Mouse (Mus musculus) urinary bladder, adult 2 months (tissue): ENCODE results near the gene Pirb. TPM values are rescaled to one million over a fixed set of nuclear protein-coding genes. Genes with fewer than 3 reads are reported as not detected.
"Not testable (repeated sequence)": the region's sequence is repeated elsewhere in the genome, so short reads cannot be mapped to it uniquely, and the experiment has no call there.

Experiments used
- DNase-seq: peaks from one replicate; pipeline ENCODE4 v3.0.0; 2022; ENCODE audit warnings: low spot score
- polyA plus RNA-seq: library from polyadenylated mRNA; depleted of rRNA; stranded (reverse); fragments of >200 nt; gene quantifications from 2 replicates; pipeline ENCODE4 v1.2.3, GENCODE M21; 2012; rRNA removed

Pirb gene
- polyA plus RNA-seq, result 12.2 and 12.4 TPM in 2 replicates

DNA sequence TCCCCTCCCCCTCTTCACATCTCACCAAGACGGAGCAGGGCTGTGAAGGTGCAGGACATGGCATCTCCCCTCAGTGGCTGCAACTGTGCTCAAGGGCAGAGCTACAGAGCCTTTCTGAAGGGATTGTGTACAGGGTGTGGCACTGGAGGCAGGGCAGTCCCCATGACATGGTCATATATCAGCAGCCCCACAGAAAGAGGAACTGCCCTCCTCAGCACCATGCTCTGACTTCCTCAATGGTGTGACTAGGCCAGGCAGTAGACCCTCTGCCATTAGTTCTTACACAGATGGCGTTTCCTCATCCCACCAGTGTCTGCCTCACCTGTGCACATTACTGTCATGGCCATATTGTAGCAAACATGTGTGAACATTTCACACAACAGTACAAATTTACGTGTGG, at the start of gene Pirb:
Gene Pirb, minus strand, starts transcription at position 124 of the 400 bp plus-strand sequence.
- not testable (repeated sequence) for DNase-seq

DNA sequence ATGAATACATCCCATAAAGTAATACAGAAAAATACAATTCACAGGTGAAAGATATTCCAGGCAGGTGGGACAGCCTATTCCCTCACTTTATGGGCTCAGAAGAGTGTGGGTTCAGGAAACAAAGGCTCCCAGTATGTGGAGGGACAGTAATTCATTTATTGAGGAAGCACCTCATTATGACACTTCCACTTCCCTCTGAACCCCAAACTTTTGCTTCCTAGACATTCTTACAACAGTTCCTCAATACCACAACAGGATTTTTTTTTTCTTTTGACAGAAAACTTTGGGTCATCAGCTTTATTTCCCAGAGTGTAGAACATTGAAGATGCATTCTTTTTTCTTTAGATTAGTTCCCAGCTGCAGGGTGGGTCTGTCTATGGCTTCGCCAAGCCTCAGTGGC, 12.5 kb upstream of the Pirb start:
- not testable (repeated sequence) for DNase-seq

DNA sequence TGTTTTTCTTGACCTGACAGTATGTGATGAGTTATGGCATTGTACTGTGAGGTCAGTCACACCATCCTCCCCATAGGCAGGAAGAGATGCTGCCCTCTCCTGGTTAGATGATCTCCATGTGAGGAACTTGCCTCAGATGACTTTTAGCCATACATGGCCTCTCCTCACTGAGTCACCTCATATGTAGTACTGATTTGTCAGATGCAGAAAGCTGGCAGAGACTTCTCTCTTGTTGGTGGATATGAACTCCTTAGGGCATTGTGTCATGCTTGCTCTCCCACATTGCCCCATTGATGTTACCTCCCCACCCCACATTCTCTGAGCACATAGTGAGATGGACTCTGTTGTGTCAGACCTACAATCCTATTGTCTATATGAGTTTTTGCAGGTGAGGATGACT, 5.3 kb upstream of the Pirb start:
- not testable (repeated sequence) for DNase-seq

DNA sequence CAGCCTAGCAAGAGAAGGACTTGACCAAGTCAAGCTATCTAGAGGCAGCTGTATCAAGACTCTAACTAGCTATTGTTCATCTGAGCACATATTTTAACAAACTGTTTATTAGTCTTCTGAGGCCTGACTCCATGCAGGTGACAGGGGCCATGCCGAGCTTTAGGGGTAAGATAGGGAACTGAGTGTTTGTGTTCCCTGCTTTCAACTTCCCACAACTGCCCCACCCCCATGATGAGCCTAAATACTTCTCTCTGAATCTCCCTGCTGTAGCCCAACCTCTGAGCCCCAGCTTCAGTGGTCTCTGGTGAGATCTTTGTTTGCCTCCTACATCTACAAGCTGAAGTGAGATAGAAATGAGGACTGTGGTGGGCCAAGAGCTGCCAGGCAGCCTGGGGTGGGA, 4.9 kb downstream of the Pirb start:
- DNase-seq, result no peak

DNA sequence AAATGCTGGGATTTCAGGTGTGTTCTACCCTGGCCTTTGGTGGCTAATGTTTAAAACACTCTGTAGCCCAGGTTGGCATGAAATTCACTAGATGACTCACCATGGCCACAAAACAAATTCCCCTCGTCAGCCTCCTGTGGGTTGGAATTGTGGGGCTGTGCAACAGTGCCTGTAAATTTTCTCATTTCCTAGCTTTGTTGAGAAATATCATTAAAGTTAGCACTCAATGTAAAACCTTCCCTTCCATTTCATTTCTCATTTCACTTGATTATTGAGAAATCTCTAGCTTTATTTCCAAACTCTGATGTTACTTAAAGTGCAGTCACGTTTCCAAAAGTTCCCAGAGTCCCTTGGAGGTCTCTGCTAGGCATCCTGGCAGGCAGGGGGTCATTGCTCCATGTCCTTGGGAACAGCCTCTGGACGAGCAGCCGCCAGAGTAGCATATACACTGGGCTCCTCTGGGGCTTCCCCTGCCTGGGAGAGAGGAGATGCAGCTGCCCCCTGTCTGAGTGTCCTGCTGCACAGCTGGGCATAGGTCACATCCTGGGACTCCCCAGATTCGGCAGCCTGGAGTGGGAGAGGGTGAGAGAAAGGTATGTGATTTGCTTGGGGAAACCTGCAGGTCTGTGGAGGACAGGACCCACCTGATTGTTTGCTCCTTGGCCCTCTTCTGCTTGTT, 7.8 kb downstream of the Pirb start:
- no peak for DNase-seq

DNA sequence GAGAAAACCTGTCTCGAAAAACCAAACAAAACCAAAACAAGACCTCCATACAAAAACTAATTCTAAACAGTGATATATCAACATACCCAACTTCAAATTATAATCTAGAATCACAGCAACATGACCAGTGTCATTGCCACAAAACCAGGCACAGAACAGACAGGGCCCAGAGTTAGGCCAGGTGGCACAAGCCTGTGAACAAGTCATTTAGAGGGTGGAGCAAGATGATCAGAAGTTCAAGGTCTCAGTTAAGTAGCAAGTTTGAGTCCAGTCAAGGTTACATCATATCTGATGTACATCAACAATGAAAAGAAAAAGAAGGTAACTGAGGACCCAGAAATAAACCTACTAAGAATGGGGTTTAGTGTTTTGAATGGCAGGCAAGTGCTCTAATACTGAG, 11.2 kb downstream of the Pirb start:
- no peak for DNase-seq

DNA sequence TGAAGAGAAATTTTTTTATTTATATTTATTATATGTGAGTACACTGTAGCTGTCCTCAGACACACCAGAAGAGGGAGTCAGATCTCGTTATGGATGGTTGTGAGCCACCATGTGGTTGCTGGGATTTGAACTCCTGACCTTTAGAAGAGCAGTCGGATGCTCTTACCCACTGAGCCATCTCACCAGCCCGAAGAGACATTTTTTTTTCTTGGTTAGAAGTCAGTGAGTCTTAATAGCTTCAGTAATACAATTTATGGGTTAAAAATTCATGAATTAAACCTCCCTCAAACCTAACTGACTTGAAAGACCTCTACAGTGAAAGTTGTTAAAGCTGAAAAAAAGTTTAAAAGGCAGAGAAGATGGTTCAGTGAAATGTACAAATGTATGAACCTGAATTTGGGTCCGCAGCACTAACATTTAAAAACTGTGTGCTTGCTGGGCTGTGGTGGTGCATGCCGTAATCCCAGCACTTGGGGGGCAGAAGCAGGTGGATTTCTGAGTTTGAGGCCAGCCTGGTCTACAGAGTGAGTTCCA, 11.7 kb downstream of the Pirb start:
- not testable (repeated sequence) for DNase-seq

DNA sequence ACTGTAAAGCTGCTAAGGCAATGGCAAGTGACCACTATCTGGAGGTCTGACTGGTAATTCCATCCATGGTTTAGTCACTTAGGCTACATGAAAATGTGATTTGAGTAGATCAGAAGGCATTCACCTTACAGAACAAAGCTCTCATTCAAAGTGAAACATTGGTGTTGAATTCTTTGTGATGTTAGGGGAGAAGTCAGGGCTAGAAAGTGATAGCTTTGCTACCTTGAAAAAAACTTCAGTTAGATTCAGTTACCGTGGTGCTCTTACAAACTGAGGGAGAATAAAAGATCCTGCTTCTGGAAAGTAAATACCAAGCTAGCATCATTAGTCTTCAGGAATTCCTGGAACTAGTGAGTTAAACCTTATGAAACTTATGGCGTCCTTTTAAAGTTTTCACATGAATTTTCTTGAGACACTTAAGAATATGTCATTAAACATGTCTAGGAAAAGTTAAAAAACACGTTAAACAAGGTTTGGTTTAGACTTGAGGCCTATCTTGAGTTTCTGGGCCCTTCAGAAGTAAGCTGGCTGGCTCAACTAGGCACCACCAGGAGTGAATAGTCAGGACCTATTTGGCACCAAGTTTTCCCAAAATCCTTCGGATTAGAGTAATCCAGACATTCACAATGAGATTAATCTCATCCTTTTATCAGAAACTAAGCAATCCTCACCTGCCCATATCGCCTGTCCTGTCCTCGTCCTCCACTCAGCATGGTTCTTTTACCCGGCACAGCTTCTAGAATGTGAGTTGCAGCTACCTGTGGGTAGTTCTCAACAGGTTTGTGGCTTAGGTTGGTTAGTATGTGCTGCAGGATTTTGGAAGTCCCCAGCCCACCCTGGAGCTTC, 12.4 kb downstream of the Pirb start:
- DNase-seq, result no peak

DNA sequence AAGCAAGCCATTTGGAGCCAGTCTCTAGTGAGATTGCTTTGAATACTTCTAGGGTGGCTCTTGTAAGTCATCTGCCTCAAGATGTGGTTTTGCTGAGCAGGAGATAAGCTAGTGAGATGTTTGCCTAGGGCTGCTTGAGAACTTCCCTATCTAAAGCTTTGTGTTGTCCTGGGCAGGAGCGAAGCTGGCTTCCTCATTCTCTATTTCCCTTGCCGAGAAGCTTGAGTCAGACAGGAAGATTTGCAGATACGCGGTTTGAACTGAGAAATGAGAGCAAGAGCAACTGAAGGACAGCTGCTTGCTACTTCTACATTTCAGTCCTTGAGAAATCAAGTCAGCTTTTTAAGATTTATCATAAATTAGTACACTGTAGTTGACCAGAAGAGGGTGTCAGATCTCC, 13.2 kb downstream of the Pirb start:
- DNase-seq, result no peak

DNA sequence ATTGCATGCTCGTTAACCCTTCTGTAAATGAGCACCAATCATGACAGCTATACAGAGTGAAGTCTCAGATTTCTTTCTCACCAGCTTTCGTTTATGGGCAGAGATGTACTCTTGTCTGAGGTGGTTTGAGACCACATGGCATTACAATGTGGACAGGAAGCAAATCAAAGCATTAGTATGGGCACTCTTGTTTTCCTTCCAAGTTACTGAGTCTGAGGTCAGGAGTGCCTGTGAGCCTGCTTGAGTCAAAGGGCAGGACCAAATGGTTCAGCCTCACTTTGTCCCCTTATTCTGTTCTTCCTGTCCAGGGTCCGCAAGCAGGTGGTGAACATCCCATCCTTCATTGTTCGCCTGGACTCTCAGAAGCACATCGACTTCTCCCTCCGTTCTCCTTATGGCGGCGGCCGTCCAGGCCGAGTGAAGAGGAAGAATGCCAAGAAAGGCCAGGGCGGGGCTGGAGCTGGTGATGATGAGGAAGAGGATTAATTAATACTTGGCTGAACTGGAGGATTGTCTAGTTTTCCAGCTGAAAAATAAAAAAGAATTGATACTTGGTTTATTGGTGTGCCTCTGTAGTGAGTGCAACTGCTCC, 13.8 kb downstream of the Pirb start:
- DNase-seq, result no peak

DNA sequence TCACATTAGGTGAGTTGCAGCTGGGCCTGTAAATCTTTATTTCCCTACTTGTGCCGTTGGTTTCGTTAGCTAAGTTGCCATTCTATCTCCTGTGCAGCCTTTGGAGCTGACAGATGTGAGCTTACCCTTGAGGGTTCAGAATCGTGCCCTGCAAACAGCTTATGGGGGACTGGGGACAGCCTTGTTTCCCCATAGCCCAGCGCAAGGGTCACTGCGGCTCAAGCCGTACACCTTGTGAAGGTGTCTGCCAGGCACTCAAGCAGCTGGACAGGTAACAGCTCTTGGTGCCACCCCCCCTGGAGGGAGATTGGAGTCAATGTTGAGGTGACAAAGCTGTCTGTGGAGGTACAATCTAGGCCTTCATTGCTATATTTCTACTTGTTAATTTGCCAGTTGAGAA, 14.3 kb downstream of the Pirb start:
- DNase-seq, result no peak

DNA sequence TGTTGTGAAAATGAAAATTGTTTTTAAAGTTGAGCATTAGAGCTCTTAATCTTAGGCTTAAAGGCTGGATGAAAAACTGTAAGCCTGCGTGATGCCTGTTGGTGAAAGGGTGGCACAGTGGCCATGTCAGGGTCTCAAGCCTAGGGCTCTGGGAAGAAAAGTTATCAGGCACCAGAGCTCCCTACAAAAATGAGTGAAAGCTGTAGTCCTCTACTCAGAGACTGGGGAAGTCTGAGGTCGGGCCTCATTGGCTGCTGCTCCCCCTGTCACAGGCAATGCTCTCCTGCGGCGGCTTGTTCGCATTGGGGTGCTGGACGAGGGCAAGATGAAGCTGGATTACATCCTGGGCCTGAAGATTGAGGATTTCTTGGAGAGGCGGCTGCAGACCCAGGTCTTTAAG, 14.7 kb downstream of the Pirb start:
- DNase-seq, result not testable (repeated sequence)

DNA sequence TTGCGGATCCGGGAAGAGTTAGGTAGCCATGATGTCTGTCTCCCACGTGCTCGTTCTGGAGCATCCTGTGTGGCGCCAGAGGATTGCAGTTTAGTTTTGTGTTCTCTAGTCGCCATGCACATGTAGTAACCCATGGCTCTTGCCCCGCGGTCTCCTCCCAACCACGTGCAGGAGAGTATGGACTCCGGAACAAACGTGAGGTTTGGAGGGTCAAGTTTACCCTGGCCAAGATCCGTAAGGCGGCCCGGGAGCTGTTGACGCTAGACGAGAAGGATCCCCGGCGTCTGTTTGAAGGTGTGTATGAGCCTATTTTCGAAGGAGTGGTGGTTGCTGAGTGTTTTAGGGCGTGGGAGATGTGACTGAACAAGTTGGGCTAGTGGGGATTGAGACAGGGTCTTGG, 15.7 kb downstream of the Pirb start:
- DNase-seq, result no peak

DNA sequence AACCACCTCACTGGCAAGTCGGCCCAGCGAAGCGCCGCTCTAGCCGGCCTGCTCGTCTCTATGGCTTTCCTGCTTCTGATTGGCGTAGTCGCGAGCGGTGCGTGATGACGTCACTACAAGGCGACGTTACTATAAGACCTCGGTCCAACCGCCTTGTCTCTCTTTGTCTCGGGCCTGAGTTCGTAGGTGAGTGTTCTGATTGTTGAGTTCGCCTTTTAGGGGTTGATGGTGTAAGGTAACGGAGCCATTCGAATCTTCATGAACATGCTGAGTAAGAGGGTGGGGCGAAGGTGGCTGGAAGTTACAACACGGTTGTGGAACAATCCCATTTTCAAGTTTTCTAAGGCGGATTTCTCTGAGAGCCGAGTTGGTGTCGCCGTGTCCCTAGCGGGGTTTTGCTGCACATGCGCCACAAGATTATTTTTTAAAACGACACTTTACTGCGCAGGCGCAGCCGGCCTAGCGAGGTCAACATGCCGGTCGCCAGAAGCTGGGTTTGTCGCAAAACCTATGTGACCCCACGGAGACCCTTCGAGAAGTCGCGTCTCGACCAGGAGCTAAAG, 16.2 kb downstream of the Pirb start, which contains the start of gene Rps9:
Gene Rps9, plus strand, starts transcription at position 115 of the 563 bp plus-strand sequence.
- peak; percentile 86 for DNase-seq

DNA sequence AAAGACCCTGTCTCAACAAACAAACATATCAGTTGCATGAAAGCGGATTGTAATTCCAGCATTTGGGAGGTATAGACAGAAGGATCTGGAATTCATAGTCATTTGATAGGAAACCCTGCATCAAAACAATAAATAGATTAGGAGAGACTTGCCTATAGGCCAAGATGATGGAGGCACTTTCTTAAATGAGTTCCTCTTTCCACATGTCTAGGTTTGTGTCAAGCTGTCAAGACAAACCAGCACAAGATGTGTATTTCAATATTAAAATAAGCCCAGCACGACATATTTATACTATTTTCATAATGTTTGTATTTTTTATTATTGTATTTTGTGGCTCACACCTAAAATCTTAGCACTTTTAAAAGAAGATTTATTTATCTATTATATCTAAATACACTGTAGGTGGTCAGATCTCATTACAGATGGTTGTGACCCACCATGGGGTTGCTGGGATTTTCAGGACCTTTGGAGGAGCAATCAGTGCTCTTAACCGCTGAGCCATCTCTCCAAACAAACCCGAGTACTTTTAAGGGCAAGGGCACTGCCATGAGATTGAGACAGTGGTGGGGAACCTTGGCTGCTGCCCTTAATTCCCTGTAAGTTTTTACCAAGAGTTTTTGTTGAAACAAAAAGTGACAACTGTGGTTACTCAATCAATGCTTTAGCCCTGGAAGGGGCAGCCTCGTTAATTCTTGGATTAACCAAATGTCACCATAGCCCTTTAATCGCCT, 16.9 kb downstream of the Pirb start:
- no peak for DNase-seq

DNA sequence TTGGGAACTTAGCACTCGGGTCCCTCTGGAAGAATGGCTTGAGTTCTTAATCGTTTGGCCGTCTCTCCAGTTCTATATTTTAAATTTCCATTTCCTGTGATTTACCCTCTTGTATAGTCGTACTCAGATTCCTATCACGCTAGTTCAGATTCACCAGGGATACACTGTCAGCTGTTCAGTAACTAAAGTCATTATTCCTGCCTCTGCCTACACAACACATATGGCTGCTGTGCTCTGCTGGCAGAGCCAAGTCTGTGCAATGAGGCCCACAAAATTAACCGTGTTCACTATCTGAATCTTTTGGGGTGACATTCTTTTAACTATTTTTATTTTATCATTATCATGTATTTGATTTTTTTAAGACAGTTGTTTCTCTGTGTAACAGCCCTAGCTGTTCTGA, 21.7 kb downstream of the Pirb start:
- no peak for DNase-seq

DNA sequence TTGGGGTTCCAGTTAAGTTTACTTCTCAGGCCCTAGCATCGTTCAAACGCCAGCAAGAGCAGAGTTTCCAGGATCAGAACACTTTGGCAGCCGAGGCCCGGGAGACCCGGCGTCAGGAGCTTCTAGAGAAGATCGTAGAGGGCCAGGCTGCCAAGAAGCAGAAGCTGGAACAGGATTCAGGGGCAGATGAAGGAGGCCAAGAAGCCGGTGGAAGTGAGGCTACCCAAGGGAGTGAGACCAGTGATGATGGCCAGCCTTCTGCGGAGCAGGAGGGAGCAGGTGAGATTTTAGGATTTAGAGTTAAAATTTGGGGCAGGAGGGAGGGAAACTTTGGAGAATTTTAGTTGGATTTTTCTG, 25.3 kb downstream of the Pirb start:
- DNase-seq, result not testable (repeated sequence)

DNA sequence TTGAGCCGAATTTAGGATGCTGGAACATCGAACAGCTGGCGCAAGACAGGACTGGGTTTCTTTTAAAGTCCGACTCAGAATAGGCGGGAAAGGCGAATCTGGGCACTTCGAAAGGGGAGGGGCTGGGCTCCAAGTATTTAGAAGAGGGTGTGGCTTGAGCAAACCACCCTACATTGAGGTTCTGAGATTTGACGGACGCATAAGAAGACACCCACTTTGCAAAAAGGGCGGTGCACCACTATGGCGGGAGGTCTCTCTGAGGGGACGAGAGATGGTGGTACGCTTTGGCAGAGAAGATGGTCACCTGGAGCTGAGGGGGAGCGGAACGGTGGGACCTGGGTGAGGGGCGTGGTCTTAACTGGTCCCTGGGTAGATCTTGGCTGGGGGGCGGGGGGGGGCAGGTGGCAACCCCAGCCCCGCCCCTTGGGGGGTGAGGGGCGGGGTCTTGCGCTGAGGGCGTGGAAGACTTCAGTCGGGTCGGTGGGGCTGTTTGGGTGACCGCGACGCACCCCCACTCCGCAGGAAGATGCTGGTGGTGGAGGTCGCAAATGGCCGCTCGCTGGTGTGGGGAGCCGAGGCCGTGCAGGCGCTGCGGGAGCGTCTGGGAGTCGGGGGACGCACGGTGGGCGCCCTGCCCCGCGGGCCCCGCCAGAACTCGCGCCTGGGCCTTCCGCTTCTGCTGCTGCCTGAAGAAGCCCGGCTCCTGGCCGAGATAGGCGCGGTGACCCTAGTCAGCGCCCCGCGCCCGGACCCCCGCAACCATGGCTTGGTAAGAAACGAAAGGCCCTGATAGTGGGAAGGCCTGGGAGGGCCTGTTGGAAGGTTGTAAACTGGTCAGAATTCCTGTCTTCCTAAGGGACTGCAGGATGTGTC, 25.9 kb downstream of the Pirb start:
- peak; percentile 52 for DNase-seq

DNA sequence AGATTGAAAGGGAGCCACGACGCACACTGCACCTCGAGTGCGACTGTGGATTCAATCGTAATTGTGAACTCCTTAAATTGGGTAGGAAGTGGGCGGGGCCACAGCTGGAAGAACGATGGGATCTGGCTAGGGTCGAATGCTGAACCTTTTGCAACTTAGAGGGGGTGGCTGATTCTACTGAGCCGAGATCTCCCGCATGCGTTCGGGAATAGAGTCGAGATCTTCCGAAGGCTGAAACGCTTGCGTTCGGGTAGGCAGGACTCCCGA, 26.4 kb downstream of the Pirb start:
- DNase-seq, result peak; percentile 74

DNA sequence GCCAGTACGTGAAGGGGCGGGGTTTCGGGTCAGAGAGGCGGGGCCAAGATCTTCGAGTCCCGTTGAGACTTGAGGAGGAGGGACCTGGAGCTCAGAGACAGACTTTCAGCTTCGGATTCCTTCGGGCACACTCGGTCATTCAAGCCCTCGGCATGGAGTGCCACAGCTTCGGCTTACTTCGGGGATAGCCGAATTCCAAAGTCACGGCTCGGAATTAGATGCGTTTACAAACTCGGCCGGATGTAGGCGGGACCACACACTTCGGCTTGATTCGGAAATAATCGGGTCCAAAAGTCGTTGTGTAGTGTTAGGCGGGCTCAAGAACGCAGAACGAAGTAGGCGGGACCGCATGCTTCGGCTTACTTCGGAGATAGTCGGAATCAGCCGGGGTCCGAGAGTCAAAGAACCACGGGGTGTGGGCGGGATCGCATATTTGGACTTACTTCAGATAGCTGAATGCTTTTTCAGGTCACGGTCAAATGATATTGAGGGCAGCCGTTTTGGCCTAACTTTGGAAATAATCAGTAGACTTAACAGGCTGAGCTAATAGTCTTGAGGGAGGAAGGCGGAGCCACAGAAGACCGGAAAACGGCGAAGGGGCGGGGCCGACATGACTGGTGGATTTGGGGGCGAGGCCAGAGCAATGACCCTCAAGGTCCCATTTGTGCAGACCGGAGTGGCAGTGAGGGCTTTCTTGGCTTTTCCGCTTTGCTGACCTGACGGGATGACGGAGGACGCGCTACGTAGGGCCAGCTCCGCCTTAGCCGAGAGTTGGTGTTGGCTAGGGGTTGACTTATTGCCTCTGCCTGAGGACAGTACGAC, 27.0 kb downstream of the Pirb start, which contains the start of gene Mboat7:
Gene Mboat7, minus strand, starts transcription at position 537 of the 822 bp plus-strand sequence.
- peak; percentile 85 for DNase-seq
